Comparison of ENCODE assay signal across 13 mouse cellular contexts in genomic region chr17:24617561-24618194, GRCm38 (mm10). TPM values are rescaled to one million over a fixed set of nuclear protein-coding genes. Genes with fewer than 3 reads are reported as not detected.
DNase-seq lines count a peak whose midpoint lies in the region; ATAC-seq and TF ChIP-seq lines count a peak whose summit lies in the region.
"Had no signal": no experiment of that assay in that cellular context is flagged by ENCODE, and none has a peak within 500 bp of the region (broad histone marks: within the 10 kb centered on the region; RNA-seq: fewer than 3 reads in every experiment).

No protein-coding gene starts in this region.

- H3K4me3 ChIP-seq in layer of hippocampus, adult 2 months = no peak overlapping the region
- H3K4me3 ChIP-seq: hindbrain, embryonic 12.5 days had no signal

- H3K27ac ChIP-seq in layer of hippocampus, adult 2 months = no peak overlapping the region
- H3K27ac ChIP-seq: hindbrain, embryonic 12.5 days had no signal

- no peak for DNase-seq in layer of hippocampus, adult 2 months (ENCODE audit: low spot score in 2 of 2)
- no peak for DNase-seq in layer of hippocampus, adult 8-10 months (ENCODE audit: low spot score in 2 of 2)
- peak; percentile 56 for DNase-seq in MEL-GATA-1-ER (ENCODE audit: extremely low read depth, low read depth)
- no peak for DNase-seq in frontal cortex, postnatal 10 days (ENCODE audit: low spot score in 2 of 2)
- DNase-seq in layer of hippocampus, postnatal 36 days = no peak
- DNase-seq in cerebellum, adult 11-12 months = no peak
- DNase-seq: cerebellum, postnatal 10 days; lung, postnatal 36 days; right cerebral cortex, postnatal 14 days; thymus, postnatal 36 days had no signal

- TF ChIP-seq CTCF in layer of hippocampus, adult 2 months (conservative IDR thresholded peaks at IDR 0.05) = peak; percentile 39

- ATAC-seq in erythroid progenitor cell, adult 5-6 weeks (replicated peaks; ENCODE audit: low FRiP score, poor library complexity, severe bottlenecking) = peak; percentile 93
- ATAC-seq in megakaryocyte-erythroid progenitor cell, adult 5-6 weeks (replicated peaks; ENCODE audit: low FRiP score, low TSS enrichment, poor library complexity, severe bottlenecking) = peak; percentile 90

RNA-seq across cellular contexts. Expression of gene Tsc2, which starts 14.8 kb away (rescaled TPM):
- total RNA-seq in layer of hippocampus, adult 2 months (2021) = 100 to 1,000 TPM; 192 to 223 TPM
- total RNA-seq in layer of hippocampus, adult 8-10 months (2022) = 100 to 1,000 TPM; 149 to 212 (median 191) TPM
- 49.0 and 56.6 TPM in 2 replicates for total RNA-seq in erythroid progenitor cell, adult 5-6 weeks (2015; ENCODE audit: low replicate concordance)
- total RNA-seq in erythroid progenitor cell, adult 5-6 weeks (2017; ENCODE audit: low replicate concordance) = 13.5 and 28.4 TPM in 2 replicates
- 70.8 and 101 TPM in 2 replicates for total RNA-seq in megakaryocyte-erythroid progenitor cell, adult 5-6 weeks (2014; fragmentation: Nextera tagmentation)
- total RNA-seq in megakaryocyte-erythroid progenitor cell, adult 5-6 weeks (2017) = 39.0 and 44.3 TPM in 2 replicates
- total RNA-seq in layer of hippocampus, postnatal 36 days (2021) = 100 to 1,000 TPM; 181 to 184 TPM

RNA-seq across cellular contexts. Expression of gene Nthl1, which starts 14.8 kb away (rescaled TPM):
- 1 to 10 TPM; 6.2 to 6.8 TPM for total RNA-seq in layer of hippocampus, adult 2 months (2021)
- 1 to 10 TPM; 6.5 to 9.1 (median 7.6) TPM for total RNA-seq in layer of hippocampus, adult 8-10 months (2022)
- not detected in 2 replicates for total RNA-seq in erythroid progenitor cell, adult 5-6 weeks (2015; ENCODE audit: low replicate concordance)
- 0.39 and 1.1 TPM in 2 replicates for total RNA-seq in erythroid progenitor cell, adult 5-6 weeks (2017; ENCODE audit: low replicate concordance)
- 7.8 and 14.1 TPM in 2 replicates for total RNA-seq in megakaryocyte-erythroid progenitor cell, adult 5-6 weeks (2014; fragmentation: Nextera tagmentation)
- 4.6 and 12.9 TPM in 2 replicates for total RNA-seq in megakaryocyte-erythroid progenitor cell, adult 5-6 weeks (2017)
- total RNA-seq in layer of hippocampus, postnatal 36 days (2021) = 1 to 10 TPM; 3.9 to 6.9 TPM

RNA-seq across cellular contexts. Expression of gene Slc9a3r2, which starts 32.4 kb away (rescaled TPM):
- 10 to 100 TPM; 41.9 to 44.1 TPM for total RNA-seq in layer of hippocampus, adult 2 months (2021)
- 10 to 100 TPM; 41.9 to 48.7 (median 44.1) TPM for total RNA-seq in layer of hippocampus, adult 8-10 months (2022)
- total RNA-seq in erythroid progenitor cell, adult 5-6 weeks (2015; ENCODE audit: low replicate concordance) = 0.84 TPM in 1 of 2 replicates, not detected in the other
- total RNA-seq in erythroid progenitor cell, adult 5-6 weeks (2017; ENCODE audit: low replicate concordance) = not detected in 2 replicates
- 1.0 TPM in 1 of 2 replicates, not detected in the other for total RNA-seq in megakaryocyte-erythroid progenitor cell, adult 5-6 weeks (2014; fragmentation: Nextera tagmentation)
- total RNA-seq in megakaryocyte-erythroid progenitor cell, adult 5-6 weeks (2017) = 0.38 and 1.6 TPM in 2 replicates
- total RNA-seq in layer of hippocampus, postnatal 36 days (2021) = 10 to 100 TPM; 41.1 to 43.3 TPM

RNA-seq across cellular contexts. Expression of gene Npw, which starts 40.6 kb away (rescaled TPM):
- 1 to 10 TPM; 2.0 to 2.3 TPM for total RNA-seq in layer of hippocampus, adult 2 months (2021)
- total RNA-seq in layer of hippocampus, adult 8-10 months (2022) = 1 to 10 TPM in 3 of 4 experiments, not detected in 1; 1.1 to 2.6 (median 2.5) TPM
- total RNA-seq in erythroid progenitor cell, adult 5-6 weeks (2015; ENCODE audit: low replicate concordance) = not detected in 2 replicates
- total RNA-seq in erythroid progenitor cell, adult 5-6 weeks (2017; ENCODE audit: low replicate concordance) = not detected in 2 replicates
- 2.0 TPM in 1 of 2 replicates, not detected in the other for total RNA-seq in megakaryocyte-erythroid progenitor cell, adult 5-6 weeks (2014; fragmentation: Nextera tagmentation)
- total RNA-seq in megakaryocyte-erythroid progenitor cell, adult 5-6 weeks (2017) = not detected in 2 replicates
- total RNA-seq in layer of hippocampus, postnatal 36 days (2021) = 1 to 10 TPM; 1.7 to 2.9 TPM

RNA-seq across cellular contexts. Expression of gene Zfp598, which starts 51.8 kb away (rescaled TPM):
- 10 to 100 TPM; 36.6 to 43.9 TPM for total RNA-seq in layer of hippocampus, adult 2 months (2021)
- total RNA-seq in layer of hippocampus, adult 8-10 months (2022) = 10 to 100 TPM; 36.8 to 41.6 (median 38.2) TPM
- 13.4 and 18.4 TPM in 2 replicates for total RNA-seq in erythroid progenitor cell, adult 5-6 weeks (2015; ENCODE audit: low replicate concordance)
- total RNA-seq in erythroid progenitor cell, adult 5-6 weeks (2017; ENCODE audit: low replicate concordance) = 9.2 and 12.0 TPM in 2 replicates
- total RNA-seq in megakaryocyte-erythroid progenitor cell, adult 5-6 weeks (2014; fragmentation: Nextera tagmentation) = 44.9 and 65.2 TPM in 2 replicates
- total RNA-seq in megakaryocyte-erythroid progenitor cell, adult 5-6 weeks (2017) = 24.7 and 32.1 TPM in 2 replicates
- total RNA-seq in layer of hippocampus, postnatal 36 days (2021) = 10 to 100 TPM; 38.2 to 43.5 TPM

Comparison
In these comparisons a context has a peak if more than half of its experiments do, and no peak if none do; other contexts are left out.
1. RNA of gene Slc9a3r2, which starts 32.4 kb away (total RNA-seq): 41.9 to 48.7 TPM in layer of hippocampus, adult 8-10 months, 41.9 to 44.1 TPM in layer of hippocampus, adult 2 months and 41.1 to 43.3 TPM in layer of hippocampus, postnatal 36 days; 0.38 to 1.6 TPM in megakaryocyte-erythroid progenitor cell, adult 5-6 weeks and 0.84 TPM in erythroid progenitor cell, adult 5-6 weeks; every median in the first group is over 10 times any median in the second.